Mouse (Mus musculus) neural tube, embryonic 14.5 days (tissue): Measurements from ENCODE around the gene Scaf11. TPM values are rescaled to one million over a fixed set of nuclear protein-coding genes. Genes with fewer than 3 reads are reported as not detected.

ENCODE experiments used
- ATAC-seq: fragments of 200-750 bp; cut with Nextera tagmentation; 2 replicates; pipeline ENCODE4 v1.8.0; 2017; ENCODE audit warnings: low read depth, mild to moderate bottlenecking, moderate TSS enrichment, moderate library complexity
- H3K27ac ChIP-seq: fragments of 300-500 bp; sonication (generic); 2 replicates; pipeline ENCODE4 v1.5.1; 2014; ENCODE audit warnings: low read depth, mild to moderate bottlenecking, control low read depth, low read length, moderate library complexity, mixed read lengths
- H3K27me3 ChIP-seq: fragments of 300-500 bp; sonication (generic); 2 replicates; pipeline ENCODE4 v1.6.1; 2014; ENCODE audit warnings: low read length; ENCODE audit not compliant: control insufficient read depth, insufficient read depth
- H3K36me3 ChIP-seq: fragments of 300-500 bp; sonication (generic); 2 replicates; pipeline ENCODE4 v1.6.1; 2014; ENCODE audit warnings: low read length, mixed read lengths; ENCODE audit not compliant: control insufficient read depth, insufficient read depth
- H3K4me1 ChIP-seq: fragments of 300-500 bp; sonication (generic); 2 replicates; pipeline ENCODE4 v1.6.1; 2014; ENCODE audit warnings: low read length; ENCODE audit not compliant: control insufficient read depth, insufficient read depth
- H3K4me2 ChIP-seq: fragments of 300-500 bp; sonication (generic); 2 replicates; pipeline ENCODE4 v1.6.1; 2014; ENCODE audit warnings: mild to moderate bottlenecking, low read depth, low read length, control low read depth
- H3K4me3 ChIP-seq: fragments of 300-500 bp; sonication (generic); 2 replicates; pipeline ENCODE4 v1.5.1; 2014; ENCODE audit warnings: low read depth, low read length, control low read depth, mixed read lengths
- H3K9ac ChIP-seq: fragments of 300-500 bp; sonication (generic); replicated peaks from 2 replicates; pipeline ENCODE4 v1.6.1; 2014; ENCODE audit warnings: low read depth, mild to moderate bottlenecking, control low read depth, low read length, mixed read lengths
- H3K9me3 ChIP-seq: fragments of 300-500 bp; sonication (generic); 2 replicates; pipeline ENCODE4 v1.6.1; 2016; ENCODE audit warnings: low read length; ENCODE audit not compliant: control insufficient read depth
- WGBS: fragments of 180-500 bp; shearing (Covaris S2); extraction: QIAGEN DNeasy Blood & Tissue Kit; methylation state at CpG from one replicate; pipeline ENCODE4 v1.1.7; 2014; 5-methylcytosine and 5-hydroxymethylcytosine counted together
- microRNA-seq: library from miRNA; unstranded; fragments of <30 nt; microRNA quantifications from one replicate; pipeline ENCODE4, GENCODE M21; 2016
- polyA plus RNA-seq: library from polyadenylated mRNA; unstranded; fragments of >200 nt; fragmentation: Nextera tagmentation; extraction: Ambion mirVana; gene quantifications from 2 replicates; pipeline ENCODE4 v1.2.1, GENCODE M21; 2014

The Scaf11 gene
- polyA plus RNA-seq, 1 experiment from 2014 or later = 43.6 TPM

GRCm38 (mm10) chr15:96372628-96373027 lies 88.0 kb downstream of the Scaf11 start:
- Histone ChIP-seq H3K4me1 (no peaks in the 10 kb centered on the region), H3K27ac (no peak overlapping the region), H3K9me3 (no peaks in the 10 kb centered on the region), H3K9ac (no peak overlapping the region), H3K36me3 (peaks cover 52% of the 10 kb centered on the region), H3K4me3 (no peak overlapping the region), H3K4me2 (no peak overlapping the region), H3K27me3 (no peaks in the 10 kb centered on the region)
- ATAC-seq = no peak
- 94% methylated on average over 6 of the region's 6 CpGs for WGBS

- H3K36me3 ChIP-seq = peaks cover 49% of the 10 kb centered on the region
Observed at GRCm38 (mm10) chr15:96371311-96371710, 89.3 kb downstream of the Scaf11 start.

GRCm38 (mm10) chr15:96366176-96366963 lies 94.3 kb downstream of the Scaf11 start:
- Histone ChIP-seq H3K9me3 (no peaks in the 10 kb centered on the region), H3K36me3 (peaks cover 43% of the 10 kb centered on the region), H3K4me2 (no peak overlapping the region), H3K27ac (no peak overlapping the region), H3K4me1 (no peaks in the 10 kb centered on the region), H3K4me3 (no peak overlapping the region), H3K27me3 (no peaks in the 10 kb centered on the region), H3K9ac (no peak overlapping the region)
- ATAC-seq = no peak
- WGBS = 81% methylated on average over 11 of the region's 11 CpGs

More at GRCm38 (mm10) chr15:96371311-96371710, 89.3 kb downstream of the Scaf11 start:
- H3K27ac ChIP-seq = no peak overlapping the region
- H3K9ac ChIP-seq = no peak overlapping the region
- no peaks in the 10 kb centered on the region for H3K9me3 ChIP-seq
- H3K4me3 ChIP-seq = no peak overlapping the region
- 97% methylated on average over 18 of the region's 18 CpGs for WGBS
- no peaks in the 10 kb centered on the region for H3K4me1 ChIP-seq
- no peak overlapping the region for H3K4me2 ChIP-seq
- ATAC-seq = no peak
- H3K27me3 ChIP-seq = no peaks in the 10 kb centered on the region

GRCm38 (mm10) chr15:96365351-96365750 lies 95.3 kb downstream of the Scaf11 start:
- Histone ChIP-seq H3K9me3 (no peaks in the 10 kb centered on the region), H3K27me3 (no peaks in the 10 kb centered on the region), H3K4me2 (no peak overlapping the region), H3K9ac (no peak overlapping the region), H3K4me3 (no peak overlapping the region), H3K4me1 (no peaks in the 10 kb centered on the region), H3K36me3 (peaks cover 33% of the 10 kb centered on the region), H3K27ac (no peak overlapping the region)
- WGBS = 72% methylated on average over 3 of the region's 3 CpGs
- no peak for ATAC-seq

Small RNAs within 50 kb of the gene (microRNA-seq; reads per million reads assigned to microRNA genes)
- not detected for gene Gm25397

Other genes starting within 250 kb of the Scaf11 start
- gene Arid2, start 173.3 kb downstream of the Scaf11 start, polyA plus RNA-seq = 26.9 and 32.0 TPM in 2 replicates
- gene Slc38a1, start 182.1 kb upstream of the Scaf11 start, polyA plus RNA-seq = 173 and 175 TPM in 2 replicates
- 126 and 151 TPM in 2 replicates for gene Slc38a2, start 238.9 kb upstream of the Scaf11 start, polyA plus RNA-seq